Mouse (Mus musculus) adipocyte (in vitro differentiated cells): Measurements from ENCODE around the gene Ocel1.
"Not testable (repeated sequence)": the region's sequence is repeated elsewhere in the genome, so short reads cannot be mapped to it uniquely, and the experiment has no call there.

Source experiments
- DNase-seq: peaks from one replicate; pipeline ENCODE4 v3.0.0-alpha.2; 2016; ENCODE audit warnings: low spot score

Ocel1 gene

GRCm38 (mm10) chr8:71371236-71371848 lies at the start of gene Ocel1:
Ocel1 (plus strand) TSS chr8:71371298.
- DNase-seq, result peak; percentile 96

GRCm38 (mm10) chr8:71322939-71323338 lies 48.2 kb upstream of the Ocel1 start:
- DNase-seq, result no peak

- peak; percentile 43 for DNase-seq
These were observed 46.2 kb upstream of the Ocel1 start for GRCm38 (mm10) chr8:71324848-71325247.

GRCm38 (mm10) chr8:71337834-71338233 lies 33.3 kb upstream of the Ocel1 start:
- not testable (repeated sequence) for DNase-seq

GRCm38 (mm10) chr8:71340625-71341024 lies 30.5 kb upstream of the Ocel1 start:
- peak; percentile 38 for DNase-seq

- DNase-seq, result no peak
These were observed 24.5 kb upstream of the Ocel1 start for GRCm38 (mm10) chr8:71346581-71346980.

- DNase-seq, result no peak
These were observed 20.0 kb upstream of the Ocel1 start for GRCm38 (mm10) chr8:71351117-71351516.

GRCm38 (mm10) chr8:71351520-71351919 lies 19.6 kb upstream of the Ocel1 start:
- no peak for DNase-seq

- no peak for DNase-seq
These were observed 13.1 kb upstream of the Ocel1 start for GRCm38 (mm10) chr8:71358026-71358425.

GRCm38 (mm10) chr8:71366771-71367528 lies 4.1 kb upstream of the Ocel1 start, which contains the start of gene Use1:
Use1 (plus strand) TSS chr8:71366848.
- peak; percentile 96 for DNase-seq

- DNase-seq, result peak; percentile 47
These were observed 3.4 kb upstream of the Ocel1 start for GRCm38 (mm10) chr8:71367529-71368176.

- no peak for DNase-seq
These were observed 2.7 kb upstream of the Ocel1 start for GRCm38 (mm10) chr8:71368366-71368765.

- DNase-seq, result no peak
These were observed 1.9 kb upstream of the Ocel1 start for GRCm38 (mm10) chr8:71369040-71369718.

- DNase-seq, result no peak
These were observed 325 bp upstream of the Ocel1 start for GRCm38 (mm10) chr8:71370711-71371235.

- no peak for DNase-seq
These were observed 1.3 kb downstream of the Ocel1 start for GRCm38 (mm10) chr8:71372427-71372826.

- no peak for DNase-seq
These were observed 1.9 kb downstream of the Ocel1 start for GRCm38 (mm10) chr8:71373000-71373399.

- no peak for DNase-seq
These were observed 3.6 kb downstream of the Ocel1 start for GRCm38 (mm10) chr8:71374616-71375206.

GRCm38 (mm10) chr8:71375581-71376422 lies 4.7 kb downstream of the Ocel1 start:
- DNase-seq, result no peak

- no peak for DNase-seq
These were observed 5.4 kb downstream of the Ocel1 start for GRCm38 (mm10) chr8:71376423-71377030.

GRCm38 (mm10) chr8:71379008-71379407 lies 7.9 kb downstream of the Ocel1 start:
- no peak for DNase-seq
